Mouse (Mus musculus): ENCODE measurements around the gene Rdh1. TPM values are rescaled to one million over a fixed set of nuclear protein-coding genes. Genes with fewer than 3 reads are reported as not detected.

Gene Rdh1
- total RNA-seq, 2 experiments from 2014 or later = 0.05 to 0.06 TPM

DNA sequence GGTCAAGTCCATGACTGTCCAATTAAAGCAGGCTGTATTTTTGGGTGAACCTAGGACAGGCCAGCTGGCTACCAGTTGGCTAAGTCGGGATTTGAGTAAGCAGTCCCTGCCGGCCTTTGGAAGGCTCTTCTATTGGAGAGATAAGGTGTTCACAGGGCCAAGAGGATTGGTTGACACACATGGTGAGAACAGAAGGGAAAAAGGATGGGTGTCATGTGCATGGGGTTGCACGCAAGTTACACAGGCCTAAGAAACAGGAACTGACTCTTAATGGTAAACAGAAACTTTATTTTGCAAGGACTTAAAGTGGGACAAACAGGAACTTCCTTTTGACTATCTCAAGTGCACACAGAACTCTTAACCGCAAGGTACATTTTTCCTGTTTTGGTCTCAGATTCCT lies 22.6 kb upstream of the Rdh1 start:
- Histone ChIP-seq H3K4me3 (no peak overlapping the region), H3K27ac (no peak overlapping the region)
- no peak for DNase-seq
- TF ChIP-seq CTCF (IDR thresholded peaks at IDR 0.05) = no peak
- intact Hi-C loops (cut with DNase I) = loop anchor here (5.0 kb wide), 2 partner anchors 95 to 275 kb away; partner anchors contain the start of gene Stat6

DNA sequence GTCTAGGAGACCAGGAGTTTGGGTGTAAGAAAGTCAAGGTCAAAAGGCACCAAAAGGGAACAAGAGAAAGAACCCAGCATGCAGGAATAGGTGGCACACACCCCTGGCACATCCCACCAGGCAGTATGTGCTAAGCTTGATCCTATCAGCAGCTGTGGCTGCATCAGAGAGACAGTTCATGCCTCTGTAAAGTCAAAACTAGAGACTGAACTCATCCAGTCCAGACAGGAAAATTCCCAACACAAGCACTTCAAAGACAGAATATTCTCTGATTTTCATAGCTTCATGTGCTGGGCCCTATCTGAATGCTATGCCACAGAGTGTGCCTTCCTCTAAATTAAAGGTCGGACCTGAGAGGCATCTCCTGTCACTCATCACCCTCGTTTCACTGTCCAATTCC lies 22.0 kb upstream of the Rdh1 start:
- no peak for DNase-seq
- H3K4me3 ChIP-seq = no peak overlapping the region
- intact Hi-C loops (cut with DNase I) = loop anchor here (5.0 kb wide), 2 partner anchors 95 to 275 kb away; partner anchors contain the start of gene Stat6
- H3K27ac ChIP-seq = no peak overlapping the region
- TF ChIP-seq CTCF (IDR thresholded peaks at IDR 0.05) = no peak

DNA sequence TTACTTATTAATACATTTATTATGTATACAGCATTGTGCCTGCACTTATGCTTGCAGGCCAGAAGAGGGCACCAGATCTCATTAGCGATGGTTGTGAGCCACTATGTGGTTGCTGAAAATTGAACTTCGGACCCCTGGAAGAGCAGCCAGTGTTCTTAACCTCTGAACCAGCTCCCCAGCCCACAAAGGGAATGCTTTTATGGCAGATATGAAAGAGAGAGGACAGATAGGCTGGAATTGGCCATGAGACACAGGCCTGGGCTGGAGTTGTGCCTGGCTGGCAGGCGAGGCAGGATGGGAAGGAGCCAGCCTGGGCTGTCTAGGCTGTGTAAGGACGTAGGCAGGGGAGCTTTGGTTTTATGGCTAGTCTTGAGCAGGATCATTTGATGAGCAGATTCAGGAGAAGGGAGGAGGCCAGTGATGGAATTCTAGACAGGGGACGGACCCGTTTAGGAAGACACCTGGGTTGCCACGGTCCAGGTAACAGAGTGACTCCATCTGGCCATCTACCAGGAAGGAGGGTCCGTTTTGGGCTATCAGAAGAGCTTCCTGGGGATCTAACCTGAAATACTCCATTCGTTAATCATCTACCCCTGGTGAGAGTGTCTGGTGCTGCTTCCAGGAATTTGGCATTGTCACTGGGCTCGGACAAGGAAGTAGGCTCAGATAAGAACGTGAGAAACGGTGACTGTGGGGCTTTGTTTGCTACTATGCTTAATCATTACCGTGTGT lies 21.2 kb upstream of the Rdh1 start:
- TF ChIP-seq CTCF (IDR thresholded peaks at IDR 0.05) = peak; percentile 71
- Histone ChIP-seq H3K4me3 (peak overlapping the region; percentile 92), H3K27ac (peak overlapping the region; percentile 81; the same call in 1 of the 2 replicates)
- intact Hi-C loops (cut with DNase I) = loop anchor here (2.0 to 5.0 kb wide), 3 partner anchors 96 to 274 kb away; partner anchors contain the start of gene Stat6
- DNase-seq = no peak

DNA sequence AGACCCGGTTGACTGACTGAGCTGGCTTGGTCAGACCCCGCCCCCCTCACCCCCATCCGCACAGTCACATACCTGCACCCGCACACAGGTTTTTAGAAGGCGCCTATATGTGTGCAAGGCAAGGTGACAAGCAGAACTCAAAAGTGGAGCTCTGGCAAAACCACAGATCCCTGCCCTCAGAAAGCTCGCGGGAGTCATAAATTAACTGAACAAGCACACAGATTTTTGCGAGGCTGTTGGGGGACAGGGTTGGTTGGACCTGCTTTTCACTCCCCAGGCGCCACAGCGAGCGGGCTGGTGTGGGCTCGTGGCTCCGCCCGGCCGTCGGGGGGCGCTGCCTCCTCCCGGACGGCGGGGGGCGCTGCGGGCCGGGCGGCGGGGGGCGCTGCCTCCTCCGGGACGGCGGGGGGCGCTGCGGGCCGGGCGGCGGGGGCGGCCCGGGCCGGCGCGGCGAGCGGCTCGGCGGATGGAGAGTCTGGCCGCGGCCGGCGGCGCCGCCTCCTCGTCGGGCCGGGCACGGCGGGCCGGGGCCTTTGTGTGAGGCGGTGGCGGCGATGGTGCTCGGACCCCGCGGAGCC lies 20.3 kb upstream of the Rdh1 start, which contains the start of gene Zbtb39:
Gene Zbtb39, plus strand, starts transcription at position 456 of the 578 bp plus-strand sequence.
- peak; percentile 74 for TF ChIP-seq CTCF (IDR thresholded peaks at IDR 0.05)
- Histone ChIP-seq H3K27ac (peak within 1 kb of the TSS; percentile 86), H3K4me3 (peak within 1 kb of the TSS; percentile 92)
- intact Hi-C loops (cut with DNase I) = loop anchor here (2.0 to 5.0 kb wide), 3 partner anchors 97 to 273 kb away; partner anchors contain the start of gene Stat6
- peak; percentile 92 for DNase-seq

DNA sequence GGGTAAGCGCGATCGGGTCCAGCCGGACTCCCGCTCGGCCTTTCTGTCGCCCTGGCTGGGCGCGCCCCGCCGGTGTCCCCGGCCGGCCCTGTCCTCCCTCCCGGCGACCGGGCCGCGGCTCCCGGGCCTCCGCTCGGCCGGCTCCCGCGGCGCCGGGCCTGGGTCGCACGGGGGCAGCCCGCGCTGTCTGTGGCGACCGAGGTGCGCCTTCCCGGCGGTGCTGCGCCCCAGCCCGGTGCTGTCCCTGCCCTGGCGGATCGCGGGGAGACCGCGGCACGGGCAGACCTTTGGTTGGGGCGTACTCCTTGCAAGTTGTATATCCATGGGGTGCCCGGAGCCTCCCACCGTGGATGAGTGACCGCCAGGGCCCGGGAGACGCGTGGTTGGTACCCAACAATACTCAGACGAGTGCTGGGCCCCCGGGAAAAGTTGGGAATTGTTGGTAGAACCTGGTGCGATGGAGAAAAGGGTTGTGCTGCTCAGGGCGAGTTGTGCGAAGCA lies 19.8 kb upstream of the Rdh1 start:
- intact Hi-C loops (cut with DNase I) = loop anchor here (2.0 to 5.0 kb wide), 3 partner anchors 97 to 273 kb away; partner anchors contain the start of gene Stat6
- no peak for DNase-seq
- Histone ChIP-seq H3K4me3 (peak overlapping the region; percentile 92), H3K27ac (peak overlapping the region; percentile 86)
- TF ChIP-seq CTCF (IDR thresholded peaks at IDR 0.05) = no peak

DNA sequence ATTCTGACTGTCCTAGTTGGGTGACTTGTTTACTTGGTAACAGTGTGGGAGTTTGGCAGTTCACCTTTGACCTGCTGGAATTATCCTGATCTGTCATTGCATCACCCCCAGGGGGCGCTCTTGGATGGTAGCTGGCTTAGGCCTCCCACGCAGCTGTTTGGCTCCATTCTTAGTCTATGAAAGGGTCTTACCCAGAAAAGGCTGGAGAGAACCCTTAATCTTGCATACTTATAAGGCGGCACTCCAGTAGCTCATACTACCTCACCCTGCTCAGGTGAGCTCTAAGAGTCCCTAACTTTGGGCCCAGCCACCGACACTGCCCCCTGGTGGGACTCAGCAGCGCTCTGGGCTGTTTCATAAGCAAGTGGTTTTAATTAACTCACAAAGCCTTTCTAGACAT lies 14.9 kb upstream of the Rdh1 start:
- DNase-seq = peak; percentile 44
- intact Hi-C loops (cut with DNase I) = no loop called here
- H3K4me3 ChIP-seq = no peak overlapping the region
- no peak overlapping the region for H3K27ac ChIP-seq
- peak; percentile 62 for TF ChIP-seq CTCF (IDR thresholded peaks at IDR 0.05)

DNA sequence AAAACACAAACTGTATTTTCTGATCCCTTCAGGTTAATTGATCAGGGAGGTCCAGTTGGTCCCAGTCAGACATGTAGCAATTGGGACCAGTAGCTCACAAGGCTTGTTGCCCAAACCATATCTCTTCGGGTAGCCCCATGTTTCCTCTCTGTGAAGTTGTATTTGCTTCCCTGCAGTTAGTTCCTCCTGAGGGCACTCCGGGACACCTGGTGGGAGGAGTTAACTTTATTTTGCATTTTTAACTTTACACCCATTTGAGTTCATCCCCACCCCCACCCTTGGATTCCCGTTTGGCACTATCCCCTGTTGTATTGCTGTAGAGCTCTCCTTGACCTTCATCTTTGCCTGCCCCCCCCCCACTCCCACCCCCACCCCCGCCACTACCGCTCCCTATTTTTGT lies 13.6 kb upstream of the Rdh1 start:
- Histone ChIP-seq H3K4me3 (no peak overlapping the region), H3K27ac (no peak overlapping the region)
- no peak for TF ChIP-seq CTCF (IDR thresholded peaks at IDR 0.05)
- no peak for DNase-seq
- intact Hi-C loops (cut with DNase I) = no loop called here

DNA sequence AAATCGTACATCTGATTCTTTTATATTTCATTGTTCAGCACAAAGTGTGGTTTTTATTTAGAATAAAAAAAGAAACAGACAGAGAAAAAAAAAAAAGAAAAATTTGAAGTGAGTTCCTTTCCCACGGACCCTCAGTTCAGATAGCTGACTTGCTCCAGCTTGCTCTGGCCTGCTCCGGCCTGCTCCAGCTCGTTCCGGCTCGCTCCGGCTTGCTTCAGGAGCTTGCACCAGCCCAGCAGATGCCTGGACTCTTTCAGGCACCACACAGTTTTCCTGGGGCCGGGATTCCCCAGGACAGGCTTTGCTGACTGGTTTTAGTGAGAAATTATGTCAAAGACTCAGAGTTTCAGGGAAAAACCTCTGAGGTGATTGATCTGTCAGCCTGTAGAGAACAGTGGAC lies 12.3 kb upstream of the Rdh1 start:
- no peak for TF ChIP-seq CTCF (IDR thresholded peaks at IDR 0.05)
- intact Hi-C loops (cut with DNase I) = no loop called here
- DNase-seq = no peak
- Histone ChIP-seq H3K4me3 (no peak overlapping the region), H3K27ac (no peak overlapping the region)

DNA sequence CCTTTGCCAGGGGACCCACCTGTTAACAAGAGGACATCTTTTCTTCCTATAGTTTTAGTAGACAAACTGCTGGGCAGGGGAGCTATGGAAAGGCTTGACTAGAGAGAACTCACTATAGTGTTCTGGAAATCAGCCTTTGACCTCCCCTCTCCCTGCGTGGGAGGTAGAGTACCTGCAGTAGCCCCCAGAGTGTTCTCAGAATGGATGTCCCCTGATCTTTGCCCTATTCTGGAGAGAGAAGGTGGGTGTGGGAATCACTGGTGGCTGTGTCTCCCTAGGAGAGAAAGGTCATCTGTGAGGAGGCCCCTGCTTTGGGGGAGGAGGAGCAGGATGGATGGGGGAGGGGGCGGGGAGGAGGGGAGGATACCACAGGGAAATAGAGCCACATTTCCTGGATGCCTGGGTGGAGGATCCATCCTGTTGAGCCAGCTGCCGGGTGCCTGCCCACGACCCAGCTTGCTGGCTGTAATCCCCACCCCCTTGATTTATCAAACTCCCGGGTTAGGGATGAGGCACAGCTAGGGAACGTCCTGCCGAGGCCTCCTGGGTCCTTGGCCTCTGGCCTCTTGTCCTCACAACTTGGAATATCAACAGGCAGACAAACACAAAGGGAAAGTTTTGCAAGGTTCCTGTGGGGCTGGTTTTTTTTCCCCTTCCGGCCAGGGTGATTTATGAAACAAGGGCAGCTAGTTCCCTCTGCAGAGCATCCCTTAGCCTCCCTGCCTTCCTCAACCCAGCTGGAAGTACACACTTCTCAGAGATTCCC lies 10.5 kb upstream of the Rdh1 start:
- no peak for DNase-seq
- intact Hi-C loops (cut with DNase I) = no loop called here
- Histone ChIP-seq H3K27ac (peak overlapping the region; percentile 63), H3K4me3 (peak overlapping the region; percentile 56)
- TF ChIP-seq CTCF (IDR thresholded peaks at IDR 0.05) = no peak

DNA sequence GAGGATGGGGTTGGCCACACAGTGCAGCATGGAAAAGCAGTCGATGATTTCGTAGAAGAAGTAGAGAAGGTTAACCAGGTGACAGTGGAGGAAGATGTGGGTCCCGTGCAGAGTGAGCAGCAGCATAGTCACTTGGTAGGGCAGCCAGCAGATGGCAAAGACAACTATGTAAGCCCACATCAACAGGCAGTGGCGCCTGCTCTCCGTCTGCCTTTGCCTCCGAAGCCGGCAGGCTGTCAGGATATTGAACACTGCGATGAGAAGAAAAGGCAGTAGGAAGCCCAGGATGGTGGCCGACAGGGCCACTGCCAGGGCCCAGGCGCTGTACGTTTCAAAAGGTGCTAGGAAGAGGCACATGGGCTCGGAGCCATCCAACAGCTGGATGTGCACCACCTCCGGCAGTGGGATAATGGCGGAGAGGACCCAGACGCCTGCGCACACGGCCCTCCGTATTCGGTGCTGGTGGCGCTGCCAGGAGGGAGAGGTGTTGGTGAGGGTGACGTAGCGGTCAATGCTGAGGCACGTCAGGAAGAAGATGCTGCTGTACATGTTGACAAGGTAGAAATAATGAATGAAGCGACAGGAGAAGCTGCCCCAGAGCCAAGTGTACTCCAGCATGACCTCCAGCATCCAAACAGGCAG lies 9.3 kb upstream of the Rdh1 start:
- peak overlapping the region; percentile 63 for H3K27ac ChIP-seq
- intact Hi-C loops (cut with DNase I) = no loop called here
- H3K4me3 ChIP-seq = peak overlapping the region; percentile 56
- DNase-seq = no peak
- TF ChIP-seq CTCF (IDR thresholded peaks at IDR 0.05) = no peak

DNA sequence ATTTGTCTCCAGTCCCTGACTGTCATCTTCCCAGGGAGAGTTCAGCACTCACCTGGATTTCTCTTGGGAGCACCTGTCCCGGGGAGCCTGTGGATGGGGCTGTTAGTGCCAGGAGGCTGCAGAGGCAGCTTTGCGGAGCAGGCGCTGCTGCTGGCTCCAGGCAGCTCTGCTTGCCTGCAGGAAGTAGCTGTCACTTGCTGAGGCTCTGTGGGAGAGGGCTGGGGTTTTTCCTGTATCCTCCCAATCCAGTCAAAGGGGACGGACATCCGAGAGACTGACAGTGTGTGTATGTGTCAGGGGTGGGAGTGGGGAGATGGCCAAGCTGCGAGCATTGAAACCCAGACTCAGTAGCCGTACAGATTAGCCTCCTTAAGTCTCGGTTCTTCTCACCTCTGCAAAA lies 8.0 kb upstream of the Rdh1 start, which contains the start of gene Gpr182:
Gene Gpr182, minus strand, starts transcription at position 185 of the 400 bp plus-strand sequence.
- intact Hi-C loops (cut with DNase I) = no loop called here
- Histone ChIP-seq H3K4me3 (peak within 1 kb of the TSS; percentile 56; the same call in 1 of the 2 replicates), H3K27ac (peak within 1 kb of the TSS; percentile 8; the same call in 1 of the 2 replicates)
- no peak for DNase-seq
- TF ChIP-seq CTCF (IDR thresholded peaks at IDR 0.05) = no peak

All from gastrocnemius, adult 2 months (tissue).